Mouse (Mus musculus) MN1 (cell line): ENCODE results near the gene Nampt.
A peak's percentile ranks its signal among the peaks of the same experiment; 100 is the strongest.

Experiments used
- DNase-seq: peaks from one replicate; pipeline ENCODE4 v3.0.0-alpha.2; 2016; ENCODE audit warnings: low spot score

Gene Nampt

DNA sequence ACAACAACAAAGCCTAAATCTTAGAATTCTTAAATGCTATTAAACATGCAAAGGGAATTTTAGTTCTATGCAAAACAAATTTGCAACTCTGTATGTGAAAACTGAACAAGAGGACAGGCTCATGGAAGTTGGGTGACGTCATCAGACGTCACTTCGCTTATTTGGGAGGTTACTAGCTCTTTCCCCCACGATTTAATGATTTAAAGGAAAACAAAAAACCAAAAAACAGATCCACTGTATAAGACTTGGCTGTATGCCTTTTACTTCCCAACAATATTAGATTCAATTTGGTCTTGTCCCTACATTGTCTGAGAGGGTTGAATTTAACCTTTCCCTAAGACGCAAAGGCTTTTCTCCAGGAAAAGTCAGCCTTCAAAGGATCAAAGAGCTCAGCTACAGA, at the start of gene Nampt:
Gene Nampt, plus strand, starts transcription at position 130 of the 400 bp plus-strand sequence.
- DNase-seq, result peak; percentile 79

DNA sequence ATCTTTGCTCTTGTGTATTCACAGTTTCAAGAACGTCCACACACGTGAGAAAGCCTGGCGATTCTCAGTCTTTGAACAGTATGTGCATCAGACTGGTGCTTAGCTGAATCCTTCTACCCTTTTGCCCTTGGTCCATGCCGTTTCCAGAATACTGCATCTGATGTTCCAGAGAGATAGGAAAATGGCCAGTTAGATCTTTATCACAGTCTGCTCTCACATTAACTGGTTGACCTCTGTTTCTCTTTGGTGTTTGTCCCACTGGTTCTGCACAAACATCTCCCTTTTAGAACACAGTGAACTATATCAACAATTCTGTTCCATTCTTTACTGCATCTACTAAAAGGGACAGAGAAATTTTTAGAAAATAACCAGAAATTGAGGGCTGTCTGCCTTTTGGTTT, 48.6 kb upstream of the Nampt start:
- no peak for DNase-seq

DNA sequence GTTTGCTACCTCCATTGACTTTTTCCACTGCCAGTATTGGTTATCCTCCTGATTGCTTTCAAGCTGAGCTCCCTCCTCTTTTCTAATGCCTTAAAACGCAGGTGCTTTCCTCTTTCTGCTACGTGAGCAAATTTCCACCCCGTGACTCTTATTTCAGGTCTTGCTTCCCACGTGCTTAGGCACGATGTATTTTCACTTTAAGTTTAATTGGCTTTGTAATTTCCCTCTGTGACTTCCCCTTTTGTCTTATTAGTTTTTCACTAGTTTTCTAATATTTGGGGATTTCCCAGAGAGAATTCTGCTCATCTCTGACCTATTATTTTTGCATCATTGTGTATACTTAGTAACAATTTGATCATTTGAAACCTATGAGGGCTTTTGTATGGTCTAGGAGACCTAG, 44.8 kb upstream of the Nampt start:
- no peak for DNase-seq

DNA sequence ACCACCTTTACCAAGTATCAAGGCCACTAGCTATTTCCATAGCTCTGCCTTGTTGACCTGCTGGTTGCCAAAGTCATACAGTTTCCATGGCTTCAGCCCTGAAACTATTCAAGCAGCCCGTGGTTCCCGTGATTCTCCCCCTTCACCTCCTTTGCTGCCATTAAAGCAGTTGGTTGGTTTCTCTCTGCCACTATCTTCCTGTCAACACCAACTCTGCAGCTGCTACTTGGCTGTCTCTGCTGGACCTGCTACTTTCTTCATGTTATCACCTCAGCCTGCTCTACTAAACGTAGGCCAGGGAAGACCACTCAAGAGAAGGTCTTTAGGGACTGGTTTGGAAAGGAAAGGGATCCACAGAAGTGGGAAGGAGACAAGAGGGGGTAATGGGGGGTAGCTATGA, 30.3 kb upstream of the Nampt start:
- no peak for DNase-seq

DNA sequence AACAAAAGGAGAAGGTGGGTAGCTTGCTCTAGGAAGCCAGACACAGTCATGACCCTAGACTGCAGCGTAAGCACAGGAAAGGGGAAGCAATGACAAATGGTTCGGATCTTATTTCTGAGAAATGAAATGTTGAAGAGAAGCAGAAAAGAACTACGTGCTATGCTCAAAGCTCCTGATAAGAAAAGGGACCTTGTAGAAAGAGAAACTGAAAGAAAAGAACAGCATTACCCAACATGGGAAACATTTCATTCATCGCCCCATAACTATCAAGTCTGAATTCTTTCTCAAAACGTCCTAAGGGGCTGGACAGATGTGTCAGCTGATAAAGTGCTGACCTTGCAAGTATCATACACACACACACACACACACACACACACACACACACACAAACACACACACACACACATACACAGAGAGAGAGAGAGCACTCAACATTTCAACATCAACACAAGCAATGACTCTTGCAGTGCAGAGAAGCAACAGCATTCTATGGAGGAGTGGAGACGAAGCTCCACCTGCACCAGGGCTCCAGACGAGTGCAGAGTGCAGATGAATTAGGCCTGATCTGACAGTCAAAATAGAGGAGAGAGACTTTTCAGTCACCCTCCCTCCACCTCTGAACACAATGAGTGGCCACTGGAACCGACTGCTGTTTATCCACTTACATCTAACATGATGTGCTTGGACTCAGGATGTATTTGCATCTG, 23.4 kb upstream of the Nampt start:
- DNase-seq, result no peak

- no peak for DNase-seq
Measured at GRCm38 (mm10) chr12:32797438-32797837, 21.9 kb upstream of the Nampt start.

- no peak for DNase-seq
Measured at GRCm38 (mm10) chr12:32801078-32801477, 18.3 kb upstream of the Nampt start.

DNA sequence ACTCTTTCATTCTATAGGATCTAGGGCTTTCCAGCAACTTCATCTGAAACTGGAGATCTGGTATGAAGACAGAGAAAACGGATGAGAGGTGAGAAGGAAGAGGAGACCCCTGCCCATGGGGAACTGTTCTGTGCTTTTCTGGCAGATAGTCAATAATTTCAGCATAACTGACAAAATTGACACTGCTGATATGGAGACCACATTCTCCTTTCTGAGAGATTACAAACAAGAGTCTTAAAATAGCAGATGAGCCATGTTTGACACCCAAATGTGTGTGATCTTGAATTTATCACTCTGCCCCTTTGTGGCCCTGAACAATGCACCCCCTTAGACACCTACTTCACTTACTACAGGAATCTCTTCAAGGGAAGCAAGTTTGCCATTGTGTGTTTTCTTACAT, 13.8 kb upstream of the Nampt start:
- no peak for DNase-seq

GRCm38 (mm10) chr12:32819823-32820605, 669 bp downstream of the Nampt start:
- peak; percentile 99 for DNase-seq

DNA sequence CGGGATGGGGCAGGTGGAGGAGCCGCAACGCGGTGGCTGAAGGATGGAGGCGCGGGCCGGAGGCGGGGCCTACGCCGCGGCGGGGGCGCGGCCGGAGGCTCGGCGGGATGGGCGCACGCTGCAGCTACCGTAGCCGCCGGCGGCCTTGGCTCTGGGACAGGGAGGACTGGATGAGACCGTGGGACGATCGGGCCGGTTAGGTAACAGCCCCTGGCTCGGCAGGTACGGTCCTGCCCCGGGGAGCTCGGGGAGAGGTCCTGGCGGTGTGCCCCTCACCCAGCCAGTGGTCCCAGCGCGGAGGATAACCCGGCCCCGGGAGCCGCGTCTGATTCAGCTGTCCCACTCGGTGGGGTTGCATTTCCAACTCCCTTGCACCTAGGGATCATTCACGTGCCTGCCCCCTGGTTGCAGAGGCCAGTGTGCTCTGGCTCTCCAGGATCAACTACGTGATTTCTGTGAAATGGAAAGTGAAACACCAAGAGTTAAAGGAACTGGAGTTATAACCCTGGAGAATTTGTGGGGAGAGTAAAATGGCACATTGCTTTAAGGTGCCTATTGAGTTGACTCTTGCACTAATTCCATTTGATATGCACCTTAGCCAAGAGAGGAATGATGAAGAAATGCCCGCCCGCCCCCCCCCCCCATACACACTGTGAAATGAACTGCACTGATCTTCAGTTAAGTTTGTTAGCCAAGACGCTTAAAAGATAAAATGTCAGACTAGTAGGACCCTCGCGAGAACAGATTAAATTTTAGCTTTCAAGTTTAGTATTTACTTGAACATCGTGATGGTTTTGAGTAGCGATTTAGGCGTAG, 1.6 kb downstream of the Nampt start:
- DNase-seq, result peak; percentile 76

DNA sequence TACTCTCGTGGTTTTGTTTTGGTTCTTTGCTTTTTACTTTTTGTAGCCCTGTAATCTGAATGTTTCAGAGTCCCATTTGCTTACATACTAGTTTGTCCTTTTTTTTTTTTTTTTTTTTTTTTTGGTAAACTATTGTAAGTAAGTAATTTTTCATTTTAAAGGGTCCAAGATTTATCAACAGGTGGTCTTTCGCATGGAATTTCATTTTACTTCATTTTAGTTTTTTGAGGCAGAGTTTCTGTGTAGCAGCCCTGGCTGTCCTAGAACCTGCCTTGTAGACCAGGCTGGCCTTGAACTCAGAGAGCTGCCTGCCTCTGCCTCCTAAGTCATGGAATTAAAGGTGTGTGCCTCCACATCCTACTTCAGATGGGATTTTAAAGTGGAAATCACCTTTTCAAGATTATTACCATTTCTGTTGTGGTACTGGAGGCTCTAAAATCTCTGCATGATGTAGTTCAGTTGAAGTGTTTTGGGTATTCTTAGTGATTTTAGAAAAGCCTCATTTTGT, 2.2 kb downstream of the Nampt start:
- peak; percentile 36 for DNase-seq

- DNase-seq, result no peak
Measured at GRCm38 (mm10) chr12:32822066-32822465, 2.7 kb downstream of the Nampt start.

GRCm38 (mm10) chr12:32824586-32824985, 5.2 kb downstream of the Nampt start:
- DNase-seq, result no peak

GRCm38 (mm10) chr12:32826971-32827370, 7.6 kb downstream of the Nampt start:
- DNase-seq, result no peak

DNA sequence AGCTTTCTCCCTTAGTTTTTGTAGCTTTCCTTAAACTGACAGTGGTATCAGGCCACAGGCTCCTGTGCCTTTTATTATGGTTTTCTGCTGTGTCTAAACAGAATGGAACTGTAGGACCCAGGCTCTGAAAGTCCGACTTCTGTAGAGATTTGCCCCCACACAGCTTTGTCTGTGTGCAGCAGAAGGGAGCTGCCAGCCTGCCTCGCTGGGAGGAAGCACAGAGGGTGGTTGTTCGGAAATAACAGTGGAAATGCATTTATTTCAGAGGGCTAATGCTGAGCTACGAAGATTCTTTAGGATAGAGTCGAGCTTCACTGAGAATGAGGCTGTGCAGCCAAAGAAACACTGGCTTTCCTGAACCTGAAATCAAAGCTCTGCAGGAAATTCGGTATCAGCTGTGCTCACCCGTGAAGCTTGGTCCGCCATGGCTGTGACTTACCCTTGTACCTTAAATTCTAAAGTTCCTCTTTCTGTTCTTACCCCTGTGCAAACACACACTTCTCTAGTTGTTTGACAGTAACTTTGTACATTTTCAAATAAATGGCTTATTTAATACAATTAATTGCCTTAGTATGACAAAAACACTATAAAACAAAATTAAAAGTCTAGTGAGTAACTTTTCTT, 8.9 kb downstream of the Nampt start:
- no peak for DNase-seq

GRCm38 (mm10) chr12:32829321-32830090, 10.2 kb downstream of the Nampt start:
- DNase-seq, result no peak

DNA sequence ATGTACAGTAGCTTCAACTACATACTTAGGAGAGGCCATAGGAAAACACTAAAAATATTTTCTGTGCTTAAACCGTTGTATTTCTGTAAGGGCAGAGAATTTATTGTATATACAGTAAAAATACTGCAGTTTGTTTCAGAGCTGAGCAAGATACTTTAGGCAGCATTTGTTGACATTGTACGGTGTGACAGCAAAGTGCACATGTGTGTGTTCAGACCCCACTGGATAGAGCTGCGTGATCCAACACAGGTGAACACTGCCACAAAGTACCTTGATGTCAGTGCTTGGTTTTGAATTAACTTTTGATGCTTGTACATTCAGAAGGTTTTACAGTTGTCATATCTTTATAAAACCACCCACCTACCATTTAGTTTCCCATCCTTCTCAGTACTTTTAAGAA, 12.7 kb downstream of the Nampt start:
- DNase-seq, result no peak

DNA sequence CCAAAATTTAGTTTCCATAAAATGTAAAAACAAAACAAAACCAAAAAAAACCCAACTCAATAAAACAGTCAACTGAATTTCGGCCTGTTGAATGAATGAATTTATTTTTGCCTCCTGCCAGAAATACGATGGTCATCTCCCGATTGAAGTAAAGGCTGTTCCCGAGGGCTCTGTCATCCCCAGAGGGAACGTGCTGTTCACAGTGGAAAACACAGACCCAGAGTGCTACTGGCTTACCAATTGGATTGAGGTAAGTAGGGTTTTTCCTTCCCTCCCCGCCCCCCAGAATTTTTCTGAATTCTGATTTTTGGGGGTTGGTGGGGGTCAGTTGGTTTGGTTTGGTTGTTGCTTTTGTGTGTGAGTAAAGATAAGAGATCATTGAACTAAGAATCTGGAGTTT, 15.4 kb downstream of the Nampt start:
- DNase-seq, result peak; percentile 12

GRCm38 (mm10) chr12:32835235-32835634, 15.9 kb downstream of the Nampt start:
- DNase-seq, result peak; percentile 53

GRCm38 (mm10) chr12:32838406-32838805, 19.1 kb downstream of the Nampt start:
- no peak for DNase-seq

DNA sequence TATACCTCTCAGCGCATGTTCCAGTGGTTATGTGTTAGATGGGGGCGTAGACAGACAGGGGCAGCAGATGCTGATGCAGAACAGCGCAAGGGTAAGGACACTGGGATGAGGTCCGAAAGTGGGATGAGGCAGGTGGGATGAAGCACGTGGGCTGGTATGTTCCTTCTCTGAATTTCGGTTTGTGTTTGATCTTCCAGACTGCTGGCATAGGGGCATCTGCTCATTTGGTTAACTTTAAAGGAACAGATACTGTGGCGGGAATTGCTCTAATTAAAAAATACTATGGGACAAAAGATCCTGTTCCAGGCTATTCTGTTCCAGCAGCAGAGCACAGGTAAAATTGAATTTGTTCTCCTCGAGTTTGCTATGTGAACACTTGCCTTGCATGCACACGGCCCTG, 19.6 kb downstream of the Nampt start:
- no peak for DNase-seq
